Mouse (Mus musculus): ENCODE results near the gene Sestd1.

Sestd1 gene

DNA sequence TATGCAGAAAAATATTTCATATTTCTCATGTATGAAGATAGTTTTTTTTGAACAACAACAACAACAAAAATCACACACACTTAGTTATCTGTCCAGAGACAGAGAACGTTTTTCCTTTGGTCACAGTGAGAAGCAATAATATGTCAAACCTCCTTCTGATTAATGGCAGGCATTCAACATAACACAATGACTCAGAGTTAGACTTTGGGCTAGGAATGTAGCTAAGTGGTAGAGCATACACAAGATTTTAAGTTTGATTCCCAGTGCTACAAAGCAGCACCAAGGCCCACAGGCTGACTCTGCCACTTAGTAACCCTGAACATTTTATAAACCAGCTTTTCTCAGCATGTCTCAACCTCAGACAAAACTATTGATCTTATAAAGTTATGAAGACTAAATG lies 145.5 kb downstream of the Sestd1 start:
- DNase-seq (ENCODE audit: low spot score in 2 of 2), result no peak

DNA sequence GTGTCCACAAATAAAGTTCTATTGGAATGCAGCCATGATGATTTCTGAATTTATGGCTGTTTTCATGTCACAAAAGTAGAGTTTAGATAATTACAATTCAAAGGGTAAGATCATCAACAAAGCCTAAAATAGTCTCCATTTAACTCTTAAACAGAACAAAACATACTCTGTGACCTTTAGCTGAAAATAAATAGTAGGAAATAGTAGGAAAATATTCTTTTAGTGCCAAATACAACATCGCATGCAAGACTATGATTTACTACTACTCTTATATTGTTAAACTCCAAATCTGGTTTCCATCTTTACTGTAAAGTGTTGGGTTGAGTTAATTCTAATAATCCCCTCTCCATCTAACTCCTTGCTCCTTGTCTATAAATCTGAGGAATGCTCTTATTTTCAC lies 147.0 kb downstream of the Sestd1 start:
- DNase-seq (ENCODE audit: low spot score in 2 of 2), result no peak
